Mouse (Mus musculus) cortical plate, adult 2 months (tissue): ENCODE measurements at regions not wholly inside any gene's neighbourhood (a gene's known extent, or its start where the extent isn't known, plus 50 kb on each side); places are given as distances from the start of the nearest gene placed in this dataset.

Experiments used
- CTCF ChIP-seq: fragments of 200-500 bp; IDR thresholded peaks from 2 replicates; pipeline ENCODE4 v1.5.1; 2011; ENCODE audit warnings: mild to moderate bottlenecking, control low read depth, low read length; ENCODE audit not compliant: insufficient read depth; ENCODE audit errors: extremely low read depth
- POLR2A ChIP-seq: fragments of 200-500 bp; IDR thresholded peaks from 2 replicates; pipeline ENCODE4 v1.6.1; 2011; ENCODE audit warnings: mild to moderate bottlenecking, low read length, control low read depth; ENCODE audit not compliant: insufficient read depth; ENCODE audit errors: extremely low read depth

- TF ChIP-seq CTCF (no peak), POLR2A (no peak)
These were observed 91.0 kb downstream of the Actbl2 start for GRCm38 (mm10) chr13:111345486-111346440.
